13 mouse cellular contexts compared by ENCODE assay signal in genomic region chr9:67605867-67606435, GRCm38 (mm10). TPM values are rescaled to one million over a fixed set of nuclear protein-coding genes. Genes with fewer than 3 reads are reported as not detected.
DNase-seq lines count a peak whose midpoint lies in the region; ATAC-seq lines count a peak whose summit lies in the region.
"Had no signal": no experiment of that assay in that cellular context is flagged by ENCODE, and none has a peak within 500 bp of the region (broad histone marks: within the 10 kb centered on the region; RNA-seq: fewer than 3 reads in every experiment).

No protein-coding gene starts in this region.

- 0 out of 2 replicates have a peak, but pooled peaks have one; percentile 30 for ATAC-seq in heart, embryonic 15.5 days (replicated peaks; ENCODE audit: insufficient number of reproducible peaks, insufficient read depth, low FRiP score, low read depth)
- ATAC-seq: forebrain, embryonic 13.5 days had no signal

- 33% methylated on average over 7 of the region's 7 CpGs for WGBS in heart, embryonic 15.5 days

- no peak overlapping the region for H3K9ac ChIP-seq in heart, embryonic 15.5 days
- H3K9ac ChIP-seq: forebrain, embryonic 13.5 days; hindbrain, embryonic 13.5 days; lung, embryonic 15.5 days; stomach, embryonic 15.5 days had no signal

- peaks cover 36% of the 10 kb centered on the region for H3K4me1 ChIP-seq in heart, embryonic 15.5 days (replicated peaks)
- H3K4me1 ChIP-seq: forebrain, embryonic 13.5 days had no signal

- peak; percentile 24 to 47 for DNase-seq in heart, adult 18-20 months
- DNase-seq in heart, postnatal 4 days = no peak
- peak; percentile 53 for DNase-seq in kidney, postnatal 10 days
- DNase-seq in lung, postnatal 14 days = peak; percentile 19
- DNase-seq in T-cell, adult 2 months (ENCODE audit: low spot score) = no peak
- no peak for DNase-seq in right cerebral cortex, postnatal 25 days
- no peak for DNase-seq in left cerebral cortex, postnatal 25 days (ENCODE audit: low spot score in 2 of 2)
- DNase-seq: cerebellum, postnatal 10 days had no signal

- H3K9me3 ChIP-seq in heart, embryonic 15.5 days (replicated peaks) = no peaks in the 10 kb centered on the region
- H3K9me3 ChIP-seq: forebrain, embryonic 13.5 days; hindbrain, embryonic 13.5 days; lung, embryonic 15.5 days; stomach, embryonic 15.5 days had no signal

- no peaks in the 10 kb centered on the region for H3K27me3 ChIP-seq in heart, embryonic 15.5 days
- H3K27me3 ChIP-seq: forebrain, embryonic 13.5 days; hindbrain, embryonic 13.5 days; lung, embryonic 15.5 days; stomach, embryonic 15.5 days had no signal

- no peaks in the 10 kb centered on the region for H3K36me3 ChIP-seq in heart, embryonic 15.5 days
- H3K36me3 ChIP-seq: hindbrain, embryonic 13.5 days; lung, embryonic 15.5 days; stomach, embryonic 15.5 days had no signal

- H3K4me3 ChIP-seq in heart, embryonic 15.5 days = no peak overlapping the region
- H3K4me3 ChIP-seq: forebrain, embryonic 13.5 days; hindbrain, embryonic 13.5 days; lung, embryonic 15.5 days; stomach, embryonic 15.5 days had no signal

- intact Hi-C loops in left cerebral cortex, postnatal 25 days (cut with DNase I) = no loop called here

- peak overlapping the region; percentile 58 for H3K27ac ChIP-seq in heart, embryonic 15.5 days
- H3K27ac ChIP-seq: forebrain, embryonic 13.5 days; hindbrain, embryonic 13.5 days; lung, embryonic 15.5 days; stomach, embryonic 15.5 days had no signal

- peak overlapping the region; percentile 14; the same call in 1 of the 2 replicates for H3K4me2 ChIP-seq in heart, embryonic 15.5 days
- H3K4me2 ChIP-seq: forebrain, embryonic 13.5 days; hindbrain, embryonic 13.5 days; lung, embryonic 15.5 days; stomach, embryonic 15.5 days had no signal

RNA-seq across cellular contexts. Expression of gene Tln2, which starts 46.4 kb away (rescaled TPM):
- 10 to 100 TPM; 73.7 to 80.4 TPM for total RNA-seq in heart, adult 18-20 months (2021)
- 100 to 1,000 TPM; 111 to 116 TPM for total RNA-seq in heart, postnatal 4 days (2021)
- polyA plus RNA-seq in heart, embryonic 15.5 days (2015; fragmentation: Nextera tagmentation; extraction: Ambion mirVana) = 58.4 and 65.7 TPM in 2 replicates
- total RNA-seq in left cerebral cortex, postnatal 25 days (2021) = 100 to 1,000 TPM; 105 to 106 TPM

Comparison
In these comparisons a context has a peak if more than half of its experiments do, and no peak if none do; other contexts are left out.
1. DNase-seq: peak in heart, adult 18-20 months (2 of 2), kidney, postnatal 10 days (single experiment) and lung, postnatal 14 days (single experiment); none in heart, postnatal 4 days (single experiment), T-cell, adult 2 months (single experiment), right cerebral cortex, postnatal 25 days (single experiment) and left cerebral cortex, postnatal 25 days (0 of 2).